Mouse (Mus musculus): ENCODE results near the gene Ascc1. TPM values are rescaled to one million over a fixed set of nuclear protein-coding genes. Genes with fewer than 3 reads are reported as not detected.
A peak's percentile ranks its signal among the peaks of the same experiment; 100 is the strongest.

Gene Ascc1
- polyA plus RNA-seq, 1 experiment from 2014 or later = 36.5 TPM

DNA sequence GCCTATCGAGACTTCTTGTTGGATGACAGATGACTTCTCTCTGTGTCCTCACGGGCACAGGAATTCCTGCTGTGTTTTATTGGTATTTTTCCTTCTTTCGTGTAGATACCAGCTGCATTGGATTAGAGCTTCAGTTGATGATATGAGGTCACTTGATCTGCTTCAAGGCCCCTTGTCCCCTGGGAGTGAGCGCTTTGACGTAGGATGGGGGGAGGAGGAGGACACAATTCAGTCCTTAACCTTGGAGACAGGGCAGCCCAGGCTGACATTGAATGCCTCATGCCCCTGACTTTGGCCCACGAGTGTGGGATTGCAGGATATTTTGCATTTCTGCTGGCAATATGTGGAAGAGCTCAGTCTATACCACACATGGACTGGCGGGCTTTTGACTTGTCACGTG lies 29.0 kb downstream of the Ascc1 start:
- Histone ChIP-seq H3K4me3 (no peak overlapping the region), H3K9me3 (replicated peaks) (no peaks in the 10 kb centered on the region), H3K4me1 (peaks cover 49% of the 10 kb centered on the region), H3K36me3 (no peaks in the 10 kb centered on the region), H3K27me3 (ENCODE audit: low read depth, poor library complexity, severe bottlenecking) (no peaks in the 10 kb centered on the region), H3K27ac (peak overlapping the region; percentile 32; the same call in 1 of the 2 replicates)
- WGBS = 80% methylated on average over 8 of the region's 8 CpGs
- DNase-seq (ENCODE audit: low spot score) = no peak

DNA sequence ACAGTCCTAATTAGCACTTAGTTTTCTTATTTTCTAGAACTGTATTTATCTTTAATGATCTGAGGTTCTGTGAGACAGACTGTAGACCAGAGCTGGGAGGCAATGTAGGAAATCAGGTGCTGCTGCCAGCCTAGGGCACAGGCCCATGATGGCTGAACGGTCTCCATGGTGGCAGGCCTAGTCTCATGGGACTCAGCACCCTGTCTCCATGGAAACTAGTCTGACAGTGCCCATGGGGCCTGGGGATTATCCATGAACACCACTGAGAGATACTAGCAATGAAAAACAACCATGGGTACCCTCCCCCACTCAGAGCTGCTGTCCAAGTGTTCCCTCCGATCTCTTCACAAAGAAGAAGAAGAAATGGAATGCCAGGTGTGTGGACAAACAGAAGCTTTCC lies 29.4 kb downstream of the Ascc1 start:
- Histone ChIP-seq H3K4me1 (peaks cover 45% of the 10 kb centered on the region), H3K27me3 (ENCODE audit: low read depth, poor library complexity, severe bottlenecking) (no peaks in the 10 kb centered on the region), H3K36me3 (no peaks in the 10 kb centered on the region), H3K9me3 (replicated peaks) (no peaks in the 10 kb centered on the region), H3K4me3 (no peak overlapping the region), H3K27ac (peak overlapping the region; percentile 67; the same call in 1 of the 2 replicates)
- 74% methylated on average over 2 of the region's 2 CpGs for WGBS
- no peak for DNase-seq (ENCODE audit: low spot score)

DNA sequence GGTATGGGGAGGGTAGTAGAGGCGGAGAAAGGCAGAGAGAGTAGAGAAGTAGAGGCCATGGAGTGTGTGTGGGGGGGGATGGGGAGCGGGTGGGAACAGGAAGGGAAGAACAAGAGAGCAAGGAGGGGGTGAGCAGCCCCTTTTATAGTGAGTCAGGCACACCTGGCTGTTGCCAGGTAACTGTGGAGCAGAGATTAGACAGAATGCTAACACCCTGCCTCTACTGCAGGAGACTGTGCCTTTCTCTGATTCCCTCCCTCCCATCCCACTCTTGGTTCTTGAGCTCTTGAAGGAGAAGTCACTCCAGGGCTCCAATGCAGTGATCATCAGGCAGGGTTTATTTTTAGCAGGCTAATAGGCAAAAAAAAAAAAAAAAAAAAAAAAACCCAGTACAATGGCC lies 30.0 kb downstream of the Ascc1 start:
- peak overlapping the region; percentile 67; the same call in 1 of the 2 replicates for H3K27ac ChIP-seq

DNA sequence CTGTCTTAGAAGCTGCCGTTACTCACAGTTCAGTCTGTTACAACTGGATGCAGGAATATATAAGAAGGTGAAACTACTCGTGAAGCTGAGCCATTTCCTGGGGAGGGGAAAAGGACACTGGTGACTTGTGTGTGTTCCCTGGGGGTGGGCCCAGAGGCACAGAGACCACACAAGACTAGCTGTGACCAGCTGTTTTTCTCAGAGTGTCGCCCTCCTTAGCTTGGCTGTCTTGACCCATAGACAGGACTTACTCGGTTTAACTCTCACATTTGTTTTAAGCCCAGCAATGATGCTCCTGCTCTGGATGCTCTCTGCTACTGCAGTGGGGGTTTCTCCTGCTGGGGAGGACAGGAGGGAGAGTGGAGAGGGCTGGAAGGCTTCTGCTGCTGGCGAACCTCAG lies 30.5 kb downstream of the Ascc1 start:
- H3K9me3 ChIP-seq (replicated peaks) = no peaks in the 10 kb centered on the region
- peaks cover 34% of the 10 kb centered on the region for H3K4me1 ChIP-seq
- H3K27ac ChIP-seq = peak overlapping the region; percentile 59; the same call in 1 of the 2 replicates
- no peak for DNase-seq (ENCODE audit: low spot score)
- H3K27me3 ChIP-seq (ENCODE audit: low read depth, poor library complexity, severe bottlenecking) = no peaks in the 10 kb centered on the region
- H3K36me3 ChIP-seq = no peaks in the 10 kb centered on the region
- WGBS = 51% methylated on average over 5 of the region's 5 CpGs
- H3K4me3 ChIP-seq = no peak overlapping the region

More for the DNA sequence above, 30.0 kb downstream of the Ascc1 start:
- no peaks in the 10 kb centered on the region for H3K27me3 ChIP-seq (ENCODE audit: low read depth, poor library complexity, severe bottlenecking)
- no peak for DNase-seq (ENCODE audit: low spot score)
- H3K4me3 ChIP-seq = no peak overlapping the region
- H3K9me3 ChIP-seq (replicated peaks) = no peaks in the 10 kb centered on the region
- H3K4me1 ChIP-seq = peaks cover 39% of the 10 kb centered on the region
- 42% methylated on average over 2 of the region's 2 CpGs for WGBS
- no peaks in the 10 kb centered on the region for H3K36me3 ChIP-seq

DNA sequence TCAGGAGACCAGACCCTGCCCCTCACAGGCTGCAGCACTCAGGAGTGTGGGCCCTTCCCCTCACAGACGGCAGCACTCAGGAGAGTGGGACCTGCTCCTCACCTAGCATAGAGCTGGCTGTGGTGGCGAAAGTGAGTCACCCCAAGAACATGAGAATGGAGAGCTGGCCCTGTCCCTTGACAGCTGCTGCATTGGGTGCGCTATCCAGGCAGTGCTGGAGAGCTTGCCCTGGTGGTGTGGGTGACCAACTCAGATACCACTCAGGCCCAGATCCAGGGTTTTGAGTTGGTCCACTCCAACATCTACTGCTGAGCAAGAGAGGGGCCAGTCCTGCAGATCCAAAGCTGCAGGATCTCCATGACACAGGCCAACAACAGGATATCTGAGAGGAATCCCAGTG lies 32.0 kb downstream of the Ascc1 start:
- peaks cover 23% of the 10 kb centered on the region for H3K4me1 ChIP-seq
- H3K4me3 ChIP-seq = no peak overlapping the region
- no peaks in the 10 kb centered on the region for H3K27me3 ChIP-seq (ENCODE audit: low read depth, poor library complexity, severe bottlenecking)
- H3K27ac ChIP-seq = no peak overlapping the region
- DNase-seq (ENCODE audit: low spot score) = no peak
- 74% methylated on average over 3 of the region's 3 CpGs for WGBS
- no peaks in the 10 kb centered on the region for H3K9me3 ChIP-seq (replicated peaks)
- no peaks in the 10 kb centered on the region for H3K36me3 ChIP-seq

DNA sequence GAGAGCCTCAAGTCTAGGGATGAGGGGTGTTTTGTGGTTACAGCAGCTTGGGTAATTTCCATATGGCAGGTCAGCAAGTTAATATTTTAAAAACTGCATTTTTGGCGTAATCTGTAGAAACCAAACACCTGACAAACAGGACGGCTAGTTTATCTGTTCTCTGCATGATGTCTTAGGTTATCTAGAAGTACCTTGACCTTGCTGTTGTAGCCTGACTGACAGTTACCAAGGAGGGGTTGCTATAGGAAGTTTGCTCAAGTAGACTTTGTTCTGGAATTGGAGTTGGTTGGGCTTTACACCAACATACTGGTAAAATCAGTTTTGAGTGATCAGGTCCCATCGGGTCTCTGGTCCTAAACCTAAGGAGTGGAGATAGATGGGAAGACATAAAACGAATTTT lies 33.1 kb downstream of the Ascc1 start:
- Histone ChIP-seq H3K27ac (no peak overlapping the region), H3K36me3 (no peaks in the 10 kb centered on the region), H3K4me3 (no peak overlapping the region), H3K9me3 (replicated peaks) (no peaks in the 10 kb centered on the region), H3K27me3 (ENCODE audit: low read depth, poor library complexity, severe bottlenecking) (no peaks in the 10 kb centered on the region), H3K4me1 (peaks cover 23% of the 10 kb centered on the region)
- WGBS = 82% methylated on average over 4 of the region's 4 CpGs
- DNase-seq (ENCODE audit: low spot score) = no peak

DNA sequence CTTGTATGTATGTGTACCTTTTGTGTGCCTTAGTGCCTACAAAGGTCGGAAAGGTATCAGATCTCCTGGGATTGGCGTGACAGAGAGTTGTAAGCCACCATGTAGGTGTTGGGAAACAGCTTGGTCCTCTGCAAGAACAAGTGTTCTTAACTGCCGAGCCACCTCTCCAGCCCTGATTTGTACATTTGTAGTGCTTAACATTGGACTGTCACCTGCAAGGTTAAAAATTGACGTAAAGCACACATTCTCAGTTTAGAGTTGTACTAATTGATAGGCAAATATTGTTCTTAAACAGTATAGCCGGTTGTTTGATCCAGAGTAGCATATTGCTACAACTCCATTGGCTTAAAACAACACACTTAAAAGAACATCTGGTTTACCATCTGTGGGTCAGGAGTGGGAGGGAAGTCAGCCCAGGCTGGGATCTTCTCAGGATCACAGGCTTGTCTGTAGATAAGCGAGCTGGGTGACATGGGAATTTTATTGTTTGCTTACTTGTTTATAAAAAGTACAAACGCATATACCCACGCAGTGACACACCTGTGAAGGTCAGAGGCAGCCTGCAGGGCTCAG lies 39.8 kb downstream of the Ascc1 start:
- no peaks in the 10 kb centered on the region for H3K4me1 ChIP-seq
- H3K9me3 ChIP-seq (replicated peaks) = no peaks in the 10 kb centered on the region
- H3K27me3 ChIP-seq (ENCODE audit: low read depth, poor library complexity, severe bottlenecking) = no peaks in the 10 kb centered on the region
- no peak overlapping the region for H3K27ac ChIP-seq
- peaks cover 2% of the 10 kb centered on the region; the same call in 1 of the 2 replicates for H3K36me3 ChIP-seq
- H3K4me3 ChIP-seq = no peak overlapping the region
- WGBS = 74% methylated on average over 8 of the region's 8 CpGs
- no peak for DNase-seq (ENCODE audit: low spot score)

DNA sequence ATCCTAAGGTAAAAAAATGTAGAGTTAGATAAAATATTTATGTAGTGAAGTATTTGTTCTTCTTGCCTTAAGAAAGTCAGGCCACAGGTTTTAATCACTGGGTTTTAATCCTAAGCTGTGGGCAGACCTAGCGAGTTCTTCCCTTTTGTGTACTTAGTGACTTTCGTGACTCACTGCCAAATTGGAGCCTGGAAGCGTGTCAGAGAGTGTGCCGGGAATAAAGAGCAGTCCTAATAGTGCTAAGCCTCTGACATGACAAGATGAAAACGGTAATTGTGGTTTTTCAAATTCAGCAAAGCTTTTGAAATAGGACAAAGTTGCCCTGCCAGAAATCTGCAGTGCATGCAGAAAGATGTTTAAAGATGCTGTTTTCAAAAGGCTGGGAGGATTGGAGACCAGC lies 44.1 kb downstream of the Ascc1 start:
- Histone ChIP-seq H3K27ac (no peak overlapping the region), H3K27me3 (ENCODE audit: low read depth, poor library complexity, severe bottlenecking) (no peaks in the 10 kb centered on the region), H3K9me3 (replicated peaks) (no peaks in the 10 kb centered on the region), H3K4me1 (no peaks in the 10 kb centered on the region), H3K4me3 (no peak overlapping the region), H3K36me3 (peaks cover 20% of the 10 kb centered on the region)
- WGBS = 79% methylated on average over 5 of the region's 5 CpGs
- no peak for DNase-seq (ENCODE audit: low spot score)

DNA sequence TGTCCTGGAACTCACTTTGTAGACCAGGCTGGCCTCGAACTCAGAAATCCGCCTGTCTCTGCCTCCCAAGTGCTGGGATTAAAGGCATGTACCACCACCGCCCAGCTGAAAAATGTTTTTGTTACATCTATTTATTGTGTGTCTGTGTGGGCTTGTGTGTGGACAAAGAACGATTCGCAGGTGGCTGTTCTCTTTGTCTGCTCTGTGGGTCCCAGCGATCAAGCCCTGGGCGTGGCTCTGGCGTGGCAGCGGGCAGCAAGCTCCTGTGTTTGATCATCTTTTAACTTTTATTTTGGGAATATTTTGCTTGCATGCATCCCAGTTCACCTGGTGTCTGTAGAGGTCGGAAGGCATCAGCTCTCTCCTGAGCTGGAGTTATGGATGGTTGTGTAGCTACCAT lies 48.0 kb downstream of the Ascc1 start:
- no peak for DNase-seq (ENCODE audit: low spot score)
- Histone ChIP-seq H3K4me1 (no peaks in the 10 kb centered on the region), H3K27ac (no peak overlapping the region), H3K36me3 (peaks cover 18% of the 10 kb centered on the region), H3K9me3 (replicated peaks) (no peaks in the 10 kb centered on the region), H3K27me3 (ENCODE audit: low read depth, poor library complexity, severe bottlenecking) (no peaks in the 10 kb centered on the region), H3K4me3 (no peak overlapping the region)
- 97% methylated on average over 10 of the region's 10 CpGs for WGBS

DNA sequence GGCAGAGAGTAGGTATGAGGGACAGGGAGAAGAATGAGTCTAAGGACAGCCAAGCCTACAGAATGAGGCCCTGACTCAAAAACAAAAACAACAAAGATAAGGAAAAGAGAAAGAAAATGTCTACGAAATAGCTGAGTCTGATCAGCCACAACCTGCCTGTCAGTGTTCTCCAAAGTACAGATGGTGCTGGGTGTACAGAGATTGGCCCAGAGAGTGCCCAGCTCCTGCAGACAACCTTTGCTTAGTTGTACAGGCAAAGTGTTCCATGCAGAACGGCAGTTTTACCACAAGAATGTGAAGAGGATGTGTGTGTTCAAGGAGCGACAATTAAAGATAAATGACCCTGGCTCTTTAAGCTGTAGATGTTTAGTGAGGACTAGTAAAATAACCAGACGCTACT lies 50.5 kb downstream of the Ascc1 start:
- DNase-seq (ENCODE audit: low spot score) = no peak
- no peak overlapping the region for H3K27ac ChIP-seq
- H3K36me3 ChIP-seq = peaks cover 23% of the 10 kb centered on the region
- H3K4me1 ChIP-seq = no peaks in the 10 kb centered on the region
- H3K9me3 ChIP-seq (replicated peaks) = no peaks in the 10 kb centered on the region; the same call in 1 of the 2 replicates
- H3K27me3 ChIP-seq (ENCODE audit: low read depth, poor library complexity, severe bottlenecking) = no peaks in the 10 kb centered on the region
- no peak overlapping the region for H3K4me3 ChIP-seq
- 78% methylated on average over 4 of the region's 4 CpGs for WGBS

DNA sequence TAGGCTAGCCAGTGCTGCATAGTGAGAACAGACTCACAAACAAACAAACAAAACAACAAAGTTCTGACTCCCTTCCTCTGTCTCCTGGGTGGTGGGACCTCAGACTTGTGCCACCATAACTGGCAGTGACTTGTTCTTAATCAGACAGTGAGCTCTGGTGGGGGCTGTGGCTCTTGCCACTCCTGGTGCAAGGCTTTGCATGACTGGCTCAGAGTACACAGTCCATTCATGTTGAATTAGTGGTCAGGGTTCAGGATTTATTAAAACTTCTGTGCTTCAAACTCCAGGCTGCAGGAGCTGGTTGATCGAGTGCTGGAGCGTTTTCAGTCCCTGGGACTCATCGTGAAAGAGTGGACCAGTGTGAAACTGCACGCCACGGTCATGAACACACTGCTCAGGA lies 59.6 kb downstream of the Ascc1 start:
- WGBS = 88% methylated on average over 5 of the region's 5 CpGs
- H3K27ac ChIP-seq = no peak overlapping the region
- H3K27me3 ChIP-seq (ENCODE audit: low read depth, poor library complexity, severe bottlenecking) = no peaks in the 10 kb centered on the region
- 0 out of 2 replicates have a peak, but pooled peaks cover 6% of the 10 kb centered on the region for H3K36me3 ChIP-seq
- no peak for DNase-seq (ENCODE audit: low spot score)
- no peaks in the 10 kb centered on the region for H3K4me1 ChIP-seq
- H3K9me3 ChIP-seq (replicated peaks) = no peaks in the 10 kb centered on the region; the same call in 1 of the 2 replicates
- no peak overlapping the region for H3K4me3 ChIP-seq

DNA sequence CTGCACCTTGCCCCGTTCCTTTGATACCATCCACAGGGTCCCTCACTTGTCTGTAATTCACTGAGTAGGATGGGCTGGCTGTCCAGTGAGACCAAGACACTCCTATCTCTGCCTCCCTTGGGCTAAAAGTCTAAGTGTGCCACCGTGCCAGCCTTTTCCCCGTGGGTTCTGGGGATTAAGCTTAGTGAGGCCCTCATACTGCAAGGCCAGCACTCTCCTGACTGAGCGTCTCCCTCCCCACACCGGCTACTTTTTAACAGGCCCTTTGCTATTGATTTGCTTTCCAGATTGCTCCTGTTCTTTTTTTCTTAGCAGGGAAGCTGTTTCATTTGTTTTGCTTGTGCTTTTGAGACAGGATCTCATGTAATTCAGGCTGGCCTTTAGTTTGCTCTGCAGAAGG lies 60.3 kb downstream of the Ascc1 start:
- no peaks in the 10 kb centered on the region for H3K9me3 ChIP-seq (replicated peaks)
- no peaks in the 10 kb centered on the region for H3K4me1 ChIP-seq
- no peak for DNase-seq (ENCODE audit: low spot score)
- no peaks in the 10 kb centered on the region for H3K36me3 ChIP-seq
- H3K27me3 ChIP-seq (ENCODE audit: low read depth, poor library complexity, severe bottlenecking) = no peaks in the 10 kb centered on the region
- H3K4me3 ChIP-seq = no peak overlapping the region
- WGBS = 51% methylated on average over 5 of the region's 5 CpGs
- no peak overlapping the region for H3K27ac ChIP-seq

DNA sequence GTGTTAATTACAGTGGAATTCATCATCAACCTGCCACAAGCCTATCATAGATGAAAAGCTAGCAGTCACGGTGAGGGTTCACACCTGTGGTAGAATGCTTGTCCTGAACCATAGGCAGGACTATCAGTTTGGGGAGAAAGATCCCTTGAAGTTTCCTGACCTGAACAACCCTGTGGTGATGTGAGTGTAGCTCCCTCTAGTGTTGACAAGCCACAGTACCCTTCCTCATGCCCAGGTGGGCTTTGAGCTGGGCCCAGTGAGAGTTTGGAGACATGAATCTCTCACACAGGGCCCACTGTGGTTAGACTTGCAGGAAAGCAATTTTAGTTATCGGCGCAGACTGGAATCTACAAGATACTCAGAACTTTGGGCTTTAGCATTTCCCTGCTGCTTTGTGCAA lies 63.9 kb downstream of the Ascc1 start:
- Histone ChIP-seq H3K4me1 (no peaks in the 10 kb centered on the region; the same call in 1 of the 2 replicates), H3K4me3 (no peak overlapping the region), H3K27me3 (ENCODE audit: low read depth, poor library complexity, severe bottlenecking) (no peaks in the 10 kb centered on the region), H3K27ac (no peak overlapping the region), H3K9me3 (replicated peaks) (no peaks in the 10 kb centered on the region), H3K36me3 (no peaks in the 10 kb centered on the region)
- DNase-seq (ENCODE audit: low spot score) = peak; percentile 53
- 64% methylated on average over 3 of the region's 3 CpGs for WGBS

DNA sequence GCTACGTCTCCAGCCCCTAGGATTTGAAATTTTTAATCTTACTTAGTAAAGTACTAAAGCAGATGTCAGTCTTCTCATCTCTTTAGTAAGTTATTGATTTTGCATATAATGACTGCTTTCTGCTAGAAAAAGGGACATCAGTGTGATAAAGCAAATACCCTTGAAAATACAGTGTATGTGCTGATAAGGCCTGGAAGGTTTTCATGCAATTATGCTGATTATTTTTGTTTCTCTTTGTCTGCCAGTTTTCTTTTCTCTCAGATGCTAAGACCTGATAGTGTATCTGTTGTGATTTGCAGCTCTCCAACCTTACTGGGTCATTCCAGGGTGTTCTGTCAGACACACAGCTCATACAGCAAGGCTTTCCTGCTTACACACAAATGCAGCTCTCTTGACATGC lies 72.6 kb downstream of the Ascc1 start:
- WGBS = 88% methylated on average over 1 of the region's 1 CpGs
- peaks cover 8% of the 10 kb centered on the region for H3K4me1 ChIP-seq

More for the DNA sequence above, 72.6 kb downstream of the Ascc1 start:
- H3K9me3 ChIP-seq (replicated peaks) = no peaks in the 10 kb centered on the region
- no peak overlapping the region for H3K27ac ChIP-seq
- no peak for DNase-seq (ENCODE audit: low spot score)
- no peaks in the 10 kb centered on the region for H3K27me3 ChIP-seq (ENCODE audit: low read depth, poor library complexity, severe bottlenecking)
- no peaks in the 10 kb centered on the region for H3K36me3 ChIP-seq
- H3K4me3 ChIP-seq = no peak overlapping the region
